Mouse (Mus musculus) activated CD4-positive, CD25-positive, alpha-beta regulatory T cell, adult 4 months (primary cell): ENCODE measurements around the gene 1700013F07Rik. TPM values are rescaled to one million over a fixed set of nuclear protein-coding genes. Genes with fewer than 3 reads are reported as not detected.

ENCODE experiments used
- polyA plus RNA-seq, 2 experiments: library from polyadenylated mRNA; unstranded; fragments of 100-300 nt; shearing (Covaris generic); gene quantifications; one replicate each; pipeline ENCODE4 v1.2.1; 2017

1700013F07Rik gene
- polyA plus RNA-seq, 2 experiments from 2014 or later, result not detected

Other genes starting within 250 kb of the 1700013F07Rik start
- gene Mybphl, start 169.2 kb upstream of the 1700013F07Rik start, polyA plus RNA-seq, result not detected
- gene Psrc1, start 150.3 kb upstream of the 1700013F07Rik start, polyA plus RNA-seq, result 10 to 100 TPM in 1 of 2 experiments, 1 to 10 TPM in 1; 7.8 to 10.3 TPM
- gene Celsr2, start 118.6 kb upstream of the 1700013F07Rik start, polyA plus RNA-seq, result under 1 TPM; 0.33 to 0.65 TPM
- 100 to 1,000 TPM; 146 to 151 TPM for gene Sars, start 88.9 kb upstream of the 1700013F07Rik start, polyA plus RNA-seq
- 1 to 10 TPM; 1.2 to 1.4 TPM for gene 5330417C22Rik, start 2.4 kb downstream of the 1700013F07Rik start, polyA plus RNA-seq
- gene Tmem167b, start 28.3 kb downstream of the 1700013F07Rik start, polyA plus RNA-seq, result 10 to 100 TPM; 26.1 to 27.0 TPM
- gene Taf13, start 37.5 kb downstream of the 1700013F07Rik start, polyA plus RNA-seq, result 10 to 100 TPM; 18.3 to 24.5 TPM
- 1 to 10 TPM; 6.1 to 9.1 TPM for gene Wdr47, start 57.1 kb downstream of the 1700013F07Rik start, polyA plus RNA-seq
- 10 to 100 TPM; 55.0 to 62.4 TPM for gene Clcc1, start 119.8 kb downstream of the 1700013F07Rik start, polyA plus RNA-seq
- gene Gpsm2, start 188.2 kb downstream of the 1700013F07Rik start, polyA plus RNA-seq, result 1 to 10 TPM; 4.3 to 5.5 TPM
- not detected for gene Aknad1, start 205.5 kb downstream of the 1700013F07Rik start, polyA plus RNA-seq